Mouse (Mus musculus) T-helper 2 cell (primary cell): ENCODE data around the gene Klhl23.

Source experiments
- in situ Hi-C: fragments of 300-600 bp; cut with MboI, MseI; formaldehyde crosslinking; loops from one replicate; pipeline ENCODE4 v1.15.1; 2025; ENCODE audit warnings: high pct_unique_total_duplicates

Klhl23 gene

GRCm38 (mm10) chr2:69829680-69830079, 7.9 kb downstream of the Klhl23 start:
- in situ Hi-C loops = no loop called here

DNA sequence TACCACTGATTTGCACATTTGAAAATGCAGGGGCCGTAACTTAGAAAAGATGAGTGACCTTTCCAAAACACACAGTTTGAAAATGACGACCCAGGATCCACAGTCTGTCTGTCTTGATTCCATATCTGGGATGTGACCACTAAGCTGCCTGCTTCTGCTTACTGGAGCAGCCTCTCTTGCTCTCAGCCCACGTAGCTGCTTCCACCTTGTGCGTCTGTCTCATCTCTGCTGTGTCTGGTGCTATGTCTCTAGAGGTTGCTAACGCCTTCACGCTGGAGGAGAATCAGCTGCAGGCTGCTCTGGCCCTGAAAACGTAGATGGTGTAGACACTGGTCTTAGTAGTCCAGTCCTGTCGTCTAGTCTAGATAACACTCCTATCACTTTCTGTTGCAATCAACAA, 8.4 kb downstream of the Klhl23 start:
- in situ Hi-C loops = no loop called here

GRCm38 (mm10) chr2:69837244-69837967, 15.7 kb downstream of the Klhl23 start:
- in situ Hi-C loops = no loop called here

DNA sequence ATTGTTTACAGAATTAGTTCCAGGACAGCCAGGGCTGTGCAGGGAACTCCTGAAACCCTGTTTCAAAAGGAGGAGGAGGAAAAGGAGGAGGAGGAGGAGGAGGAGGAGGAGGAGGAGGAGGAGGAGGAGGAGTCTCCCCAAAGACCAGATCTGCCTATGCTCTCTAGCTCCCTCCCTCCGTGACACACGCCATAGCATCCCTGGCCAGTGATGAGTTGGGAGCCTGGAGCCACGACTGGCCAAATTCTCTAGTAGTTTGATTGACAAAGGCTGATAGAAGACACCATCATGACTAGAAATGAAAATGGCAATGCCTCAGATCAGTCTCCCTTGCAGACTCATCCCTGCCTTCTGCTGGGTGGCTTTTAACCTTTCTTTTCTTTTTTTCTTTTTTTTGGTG, 16.3 kb downstream of the Klhl23 start:
- in situ Hi-C loops = no loop called here

DNA sequence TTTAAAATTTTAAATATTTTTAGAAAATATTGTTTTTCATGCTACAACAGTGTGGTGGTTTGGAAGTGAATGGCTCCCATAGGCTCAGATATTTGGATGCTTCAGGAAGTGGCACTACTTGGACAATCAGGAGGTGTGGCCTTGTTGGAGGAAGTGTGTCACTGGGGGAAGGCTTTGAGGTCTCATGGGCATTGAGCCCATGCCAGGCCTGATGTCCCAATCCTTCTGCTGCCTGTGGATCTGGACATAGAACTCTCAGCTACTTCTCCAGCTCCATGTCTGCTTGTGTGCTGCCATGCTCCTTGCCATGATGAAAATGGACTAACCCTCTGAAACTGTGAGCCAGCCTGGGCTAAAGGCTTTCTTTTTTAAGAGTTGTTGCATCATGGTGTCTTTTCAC, 17.0 kb downstream of the Klhl23 start:
- in situ Hi-C loops = no loop called here

GRCm38 (mm10) chr2:69840261-69840660, 18.5 kb downstream of the Klhl23 start:
- in situ Hi-C loops = no loop called here

DNA sequence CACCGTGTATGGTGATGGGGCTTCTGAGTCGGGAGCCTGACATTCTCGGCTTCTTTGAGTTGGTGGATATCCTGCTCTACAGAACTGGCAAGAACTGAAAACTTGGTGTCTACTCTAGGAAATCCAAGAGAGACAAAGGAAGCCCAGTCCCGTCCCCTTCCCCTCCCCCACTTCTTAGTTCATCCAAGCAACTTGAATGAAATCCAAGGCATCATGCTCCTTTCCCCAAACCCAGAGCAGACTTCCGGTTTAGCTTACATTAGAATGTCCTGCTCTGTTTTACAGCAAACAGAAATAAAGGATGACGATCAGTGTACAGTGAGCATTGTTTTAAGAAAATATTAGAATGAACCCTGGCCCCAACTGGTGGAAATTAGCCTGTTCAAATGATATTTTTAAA, 27.5 kb downstream of the Klhl23 start:
- in situ Hi-C loops = no loop called here

DNA sequence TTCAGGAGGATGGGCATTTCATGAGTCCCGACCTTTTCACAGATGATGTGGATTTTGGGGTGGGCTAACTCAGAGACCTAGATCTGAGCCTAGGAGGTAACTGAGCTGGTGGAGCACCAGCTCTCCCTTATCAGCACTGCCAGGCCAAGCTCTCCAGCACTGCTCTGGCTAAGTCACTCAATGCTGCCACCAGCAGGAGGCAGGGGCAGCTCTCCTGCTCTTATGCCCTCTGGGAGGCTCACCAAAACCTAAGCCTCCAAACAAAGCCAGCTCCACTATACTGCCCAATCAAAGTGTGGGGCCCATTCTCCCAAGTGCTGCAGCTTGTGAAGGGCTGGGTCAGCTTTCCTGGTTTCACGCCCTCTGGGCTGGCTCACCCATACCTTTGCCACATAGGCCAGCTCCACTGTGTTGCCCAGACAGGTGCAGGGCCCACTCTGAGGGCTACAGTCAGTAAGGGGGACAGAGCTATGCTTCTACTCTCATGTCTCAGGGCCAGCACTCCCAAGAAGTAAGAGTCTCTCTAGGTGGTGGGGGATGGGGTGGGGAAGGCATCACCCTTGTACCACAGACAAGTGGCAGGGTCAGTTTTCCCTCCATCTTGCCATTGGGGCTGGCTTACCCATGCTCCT, 29.8 kb downstream of the Klhl23 start:
- in situ Hi-C loops = no loop called here

DNA sequence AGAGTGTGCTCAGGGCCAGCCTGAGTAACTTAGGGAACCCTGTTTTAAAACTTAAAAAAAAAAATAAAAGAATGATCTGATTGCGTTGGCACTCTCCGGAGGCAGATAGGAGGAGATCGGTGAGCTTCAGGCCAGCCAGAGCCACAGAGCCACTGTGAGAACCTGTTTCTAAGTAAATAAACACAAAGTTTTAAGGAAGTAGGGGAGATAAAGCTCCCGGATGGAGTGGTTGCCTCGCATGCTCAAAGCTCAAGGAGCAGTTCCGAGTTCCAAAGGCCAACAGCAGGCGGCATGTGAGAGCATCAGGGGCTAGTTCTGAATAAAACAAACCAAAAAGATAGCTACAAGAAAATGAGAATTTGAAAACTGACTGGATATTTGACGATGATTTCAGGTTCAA, 34.6 kb downstream of the Klhl23 start:
- in situ Hi-C loops = no loop called here

GRCm38 (mm10) chr2:69857882-69858281, 36.1 kb downstream of the Klhl23 start:
- in situ Hi-C loops = no loop called here

DNA sequence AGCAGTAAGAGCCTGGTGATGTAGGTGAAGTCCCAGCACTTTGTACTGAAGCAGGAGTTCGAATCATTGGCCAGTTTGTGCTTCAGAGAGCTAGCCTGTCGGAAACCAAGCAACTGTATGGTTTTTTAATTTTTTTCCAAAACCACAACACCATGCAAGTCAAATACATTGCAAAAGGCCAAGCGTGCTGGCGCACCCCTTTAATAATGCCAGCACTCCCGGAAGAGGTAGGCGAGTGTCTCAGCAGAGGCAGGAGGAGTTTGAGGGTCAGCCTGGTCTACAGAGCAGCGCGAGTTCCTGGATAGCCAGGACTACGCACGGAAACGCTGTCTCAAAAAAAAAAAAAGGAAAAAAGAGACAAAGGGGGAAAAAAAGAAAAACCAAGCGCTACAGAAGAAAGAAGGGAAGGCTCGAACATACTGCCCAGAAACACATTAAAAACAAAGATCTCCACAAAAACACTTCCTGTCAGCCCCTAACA, 39.3 kb downstream of the Klhl23 start:
- in situ Hi-C loops = no loop called here

DNA sequence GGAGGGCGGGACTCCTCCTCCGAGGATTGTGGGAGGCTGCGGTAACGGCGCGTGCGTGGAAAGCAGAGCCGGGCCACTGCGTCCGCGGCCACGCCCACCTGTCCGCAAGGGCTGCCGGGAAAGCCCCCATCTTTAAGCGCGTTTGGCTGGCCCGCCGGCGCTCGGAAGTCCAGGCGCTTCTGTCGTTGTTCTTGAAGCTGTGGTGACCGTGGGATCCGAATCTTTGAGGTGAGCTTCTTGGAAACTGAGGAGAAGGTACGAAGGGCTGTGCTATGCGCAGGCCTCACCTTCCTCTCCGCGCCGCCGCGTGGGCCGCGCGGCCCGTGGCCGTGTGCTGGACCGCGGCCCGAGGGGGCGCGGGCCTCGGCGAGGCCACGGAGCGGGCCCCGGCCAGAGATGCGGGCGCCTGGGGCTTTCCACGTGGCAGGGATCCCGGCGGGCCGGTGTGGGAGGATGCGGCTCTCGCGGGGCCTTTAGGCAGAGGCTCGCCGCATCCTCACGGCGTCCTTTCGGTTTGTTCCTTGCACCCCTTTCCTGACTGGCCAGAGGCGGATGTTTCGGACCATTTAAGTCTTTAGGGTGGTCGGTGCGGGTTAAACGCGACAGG, 39.8 kb downstream of the Klhl23 start, which contains the start of gene Ssb:
Gene Ssb, plus strand, starts transcription at position 78 of the 607 bp plus-strand sequence.
- in situ Hi-C loops = no loop called here

- in situ Hi-C loops = no loop called here
Measured at GRCm38 (mm10) chr2:69862117-69862657, 40.4 kb downstream of the Klhl23 start.

DNA sequence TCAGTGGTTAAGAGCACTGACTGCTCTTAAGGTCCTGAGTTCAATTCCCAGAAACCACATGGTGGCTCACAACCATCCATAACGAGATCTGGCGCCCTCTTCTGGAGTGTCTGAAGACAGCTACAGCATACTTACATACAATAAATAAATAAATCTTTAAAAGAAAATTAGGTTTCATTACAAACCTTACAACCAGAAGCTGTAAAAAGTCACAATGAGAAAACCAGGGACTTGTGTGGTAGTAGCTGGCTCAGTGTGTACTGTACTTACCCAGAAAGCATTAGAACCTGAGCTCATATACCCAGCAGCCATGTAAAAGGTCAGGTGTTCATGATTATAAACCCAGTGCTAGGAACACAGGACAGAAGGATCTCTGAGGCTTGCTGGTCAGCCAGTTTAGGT, 62.2 kb downstream of the Klhl23 start:
- in situ Hi-C loops = no loop called here

GRCm38 (mm10) chr2:69884581-69884980, 62.8 kb downstream of the Klhl23 start:
- in situ Hi-C loops = no loop called here

DNA sequence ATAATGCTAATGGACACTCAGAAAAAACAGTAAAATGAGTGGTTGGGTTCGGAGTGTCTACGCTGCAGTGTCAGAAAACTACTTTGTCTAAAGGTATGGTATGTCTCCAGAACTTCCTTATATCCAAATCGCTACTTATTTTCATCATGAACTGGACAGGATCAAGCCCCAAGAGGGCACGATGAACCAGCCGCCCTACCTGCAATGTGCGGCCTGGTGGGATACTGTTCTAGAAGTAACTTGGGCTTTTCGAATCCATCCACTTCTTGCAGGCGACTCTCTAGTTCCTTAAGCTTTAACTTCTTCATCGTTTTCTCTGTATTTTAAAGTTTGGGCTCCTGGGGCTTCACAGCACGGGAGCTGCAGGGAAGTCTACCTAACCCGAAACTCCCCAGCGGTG, 63.3 kb downstream of the Klhl23 start:
- in situ Hi-C loops = no loop called here

- in situ Hi-C loops = no loop called here
Measured at GRCm38 (mm10) chr2:69885451-69886305, 63.9 kb downstream of the Klhl23 start, which contains the start of gene Mettl5. Gene Mettl5 (minus strand): TSS chr2:69885615.
